Mouse (Mus musculus): ENCODE results near the gene Car11.
A peak's percentile ranks its signal among the peaks of the same experiment; 100 is the strongest.

Gene Car11

GRCm38 (mm10) chr7:45692364-45692763, 7.3 kb upstream of the Car11 start:
- no peak for DNase-seq

- DNase-seq: no peak
These were observed 5.6 kb upstream of the Car11 start, which contains the start of gene Sec1 for GRCm38 (mm10) chr7:45693921-45694591. Sec1 (minus strand) TSS chr7:45694402.

GRCm38 (mm10) chr7:45695098-45695497, 4.5 kb upstream of the Car11 start:
- no peak for DNase-seq

GRCm38 (mm10) chr7:45697894-45698293, 1.7 kb upstream of the Car11 start:
- no peak for DNase-seq

GRCm38 (mm10) chr7:45700301-45701015, 815 bp downstream of the Car11 start:
- peak; percentile 80 for DNase-seq

DNA sequence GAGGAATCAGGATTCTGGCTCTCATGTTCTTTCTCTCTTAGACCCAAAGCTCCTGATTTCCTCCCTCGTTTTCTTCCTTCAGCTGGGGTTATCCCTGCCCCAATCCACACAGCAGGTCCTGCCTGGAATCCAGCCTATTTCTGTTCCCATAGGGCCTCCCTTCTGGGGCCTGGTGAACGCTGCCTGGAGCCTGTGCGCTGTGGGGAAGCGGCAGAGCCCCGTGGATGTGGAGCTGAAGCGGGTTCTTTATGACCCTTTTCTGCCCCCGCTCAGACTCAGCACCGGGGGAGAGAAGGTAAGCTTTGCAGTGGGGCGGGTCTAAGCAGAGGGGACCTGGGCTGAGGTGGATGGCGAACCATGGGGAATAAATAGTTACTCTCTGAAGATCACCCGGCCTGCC, 1.4 kb downstream of the Car11 start:
- DNase-seq: no peak

- no peak for DNase-seq
These were observed 2.0 kb downstream of the Car11 start for GRCm38 (mm10) chr7:45701607-45702006.

- no peak for DNase-seq
These were observed 2.7 kb downstream of the Car11 start for GRCm38 (mm10) chr7:45702316-45702715.

DNA sequence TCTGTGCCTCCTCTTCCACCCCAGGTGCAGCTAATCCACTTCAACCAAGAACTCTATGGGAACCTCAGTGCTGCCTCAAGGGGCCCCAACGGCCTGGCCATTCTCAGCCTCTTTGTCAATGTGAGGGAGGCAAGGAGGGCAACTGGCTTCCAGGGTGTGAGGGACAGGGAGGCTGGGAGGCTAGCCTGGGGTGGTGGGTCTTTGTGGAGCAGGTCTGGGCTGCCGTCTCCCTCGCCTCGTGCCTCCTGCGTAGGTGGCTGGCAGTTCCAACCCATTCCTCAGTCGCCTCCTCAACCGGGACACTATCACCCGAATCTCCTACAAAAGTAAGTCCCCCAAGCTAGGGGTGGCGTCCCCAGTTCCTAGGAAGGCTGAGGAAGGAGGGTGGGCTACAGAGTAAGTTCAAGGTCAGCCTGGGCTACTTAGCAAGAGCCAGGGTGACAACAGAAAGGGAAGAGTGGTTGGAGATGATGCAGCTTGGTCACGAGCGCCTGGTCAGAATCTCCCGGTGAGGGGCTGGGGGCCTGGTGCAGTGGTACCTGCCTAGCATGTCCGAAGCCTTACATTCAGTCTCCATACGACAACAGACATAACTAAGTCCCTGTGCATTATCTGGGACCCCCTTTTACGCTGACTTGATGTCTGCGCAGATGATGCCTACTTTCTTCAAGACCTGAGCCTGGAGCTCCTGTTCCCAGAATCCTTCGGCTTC, 3.3 kb downstream of the Car11 start:
- no peak for DNase-seq

- DNase-seq: no peak
These were observed 3.9 kb downstream of the Car11 start for GRCm38 (mm10) chr7:45703521-45704033.

DNA sequence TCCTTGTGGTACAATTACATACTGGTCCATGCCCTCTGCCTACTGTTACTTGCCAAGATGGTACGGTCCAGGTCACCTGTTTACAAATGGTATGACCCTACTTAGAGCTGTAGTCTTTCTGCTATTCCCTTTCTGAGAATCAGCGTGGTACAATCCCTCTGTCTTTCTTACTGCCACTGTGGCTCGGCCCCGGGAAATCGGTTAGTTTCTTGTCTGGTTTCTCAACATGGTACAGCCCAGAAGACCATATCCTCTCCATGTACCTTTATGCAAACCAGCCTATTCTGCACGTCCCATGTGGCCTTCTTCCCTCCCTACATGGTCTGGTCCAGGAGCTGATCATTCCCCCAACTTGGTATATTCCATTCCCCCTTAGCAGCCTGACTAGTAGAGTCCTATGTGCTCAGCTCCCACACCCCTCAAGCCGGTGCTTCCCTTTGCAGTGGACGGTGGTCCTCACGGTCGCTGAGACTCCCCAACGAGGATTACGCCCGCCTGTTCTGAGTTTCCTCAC, 4.5 kb downstream of the Car11 start:
- DNase-seq: no peak

DNA sequence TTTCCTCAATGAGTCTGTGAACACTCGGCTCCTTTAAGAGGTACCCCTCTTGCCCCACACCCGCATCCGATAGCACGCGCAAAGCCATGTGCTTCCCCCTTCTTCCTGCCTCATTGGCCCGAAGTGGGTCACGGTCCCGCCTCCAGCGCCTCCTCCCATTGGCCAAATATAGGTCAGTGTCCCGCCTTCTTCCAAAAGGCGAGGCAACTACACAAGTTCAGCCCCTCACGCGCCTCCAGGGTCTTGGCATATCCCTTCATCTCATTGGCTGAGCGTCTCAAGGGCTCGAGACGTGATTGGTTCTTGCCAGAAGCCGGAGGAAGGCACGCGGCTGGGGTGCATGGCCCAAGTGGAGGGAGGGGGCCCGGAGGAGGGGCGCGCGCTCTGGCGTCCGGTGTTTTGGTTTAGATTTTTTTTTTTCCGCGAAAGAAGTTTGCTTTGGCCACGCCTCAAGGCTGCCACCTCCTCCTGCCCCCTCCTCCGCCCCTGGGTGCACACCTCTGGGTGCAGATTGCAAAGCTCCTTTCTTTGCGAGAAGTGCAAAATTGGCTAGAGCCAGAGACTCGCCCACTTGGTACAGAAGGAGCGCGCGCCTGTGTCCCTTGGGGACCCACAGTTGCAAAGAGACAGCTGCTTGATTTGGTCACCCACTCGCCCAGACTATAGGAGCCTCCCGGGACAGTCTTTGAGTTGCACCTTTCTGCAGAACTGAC, 5.2 kb downstream of the Car11 start, which contains the start of gene Dbp:
Gene Dbp (plus strand): TSS at position 359 of the 713 bp plus-strand sequence.
- DNase-seq: peak; percentile 98

- DNase-seq: no peak
These were observed 5.8 kb downstream of the Car11 start for GRCm38 (mm10) chr7:45705443-45705864.

DNA sequence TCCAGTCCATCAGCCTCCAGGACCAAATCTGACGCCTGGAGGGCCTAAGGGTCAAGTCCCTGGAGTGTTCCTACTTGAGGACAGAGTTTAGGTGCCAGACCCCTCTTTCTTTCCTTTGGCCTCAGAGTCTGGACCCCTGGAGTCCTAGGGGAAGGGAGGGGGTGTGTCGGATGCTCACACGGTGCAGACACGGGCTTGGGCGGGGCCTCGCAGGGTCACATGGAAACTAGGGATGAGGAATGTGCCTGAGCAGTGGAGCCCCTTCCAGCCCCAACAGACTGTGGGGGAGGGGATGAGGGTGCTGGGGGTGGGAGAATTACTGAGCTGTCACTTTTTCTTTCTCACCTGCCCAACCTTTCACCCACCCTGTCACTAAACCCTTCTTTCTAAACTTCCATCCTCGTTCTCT, 6.2 kb downstream of the Car11 start:
- DNase-seq: peak; percentile 72

DNA sequence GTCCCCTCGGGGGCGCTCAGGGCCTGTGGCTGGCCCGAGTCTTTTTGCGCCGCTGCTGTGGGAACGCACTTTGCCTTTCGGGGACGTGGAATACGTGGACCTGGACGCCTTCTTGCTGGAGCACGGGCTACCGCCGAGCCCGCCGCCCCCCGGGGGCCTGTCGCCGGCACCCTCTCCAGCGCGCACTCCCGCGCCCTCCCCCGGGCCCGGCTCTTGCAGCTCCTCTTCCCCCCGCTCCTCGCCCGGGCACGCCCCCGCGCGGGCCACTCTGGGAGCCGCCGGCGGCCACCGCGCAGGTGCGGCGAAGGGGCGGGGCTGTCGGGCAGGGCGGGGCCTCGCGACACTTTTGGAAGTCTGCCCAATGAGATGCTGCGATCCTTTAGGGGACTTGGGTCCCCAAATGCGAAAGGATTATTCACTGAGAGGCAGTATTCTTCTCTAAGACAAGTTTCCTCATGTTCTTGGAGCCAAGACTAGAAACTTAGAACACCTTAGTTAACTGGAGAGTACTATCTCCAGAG, 7.1 kb downstream of the Car11 start:
- DNase-seq: peak; percentile 88

DNA sequence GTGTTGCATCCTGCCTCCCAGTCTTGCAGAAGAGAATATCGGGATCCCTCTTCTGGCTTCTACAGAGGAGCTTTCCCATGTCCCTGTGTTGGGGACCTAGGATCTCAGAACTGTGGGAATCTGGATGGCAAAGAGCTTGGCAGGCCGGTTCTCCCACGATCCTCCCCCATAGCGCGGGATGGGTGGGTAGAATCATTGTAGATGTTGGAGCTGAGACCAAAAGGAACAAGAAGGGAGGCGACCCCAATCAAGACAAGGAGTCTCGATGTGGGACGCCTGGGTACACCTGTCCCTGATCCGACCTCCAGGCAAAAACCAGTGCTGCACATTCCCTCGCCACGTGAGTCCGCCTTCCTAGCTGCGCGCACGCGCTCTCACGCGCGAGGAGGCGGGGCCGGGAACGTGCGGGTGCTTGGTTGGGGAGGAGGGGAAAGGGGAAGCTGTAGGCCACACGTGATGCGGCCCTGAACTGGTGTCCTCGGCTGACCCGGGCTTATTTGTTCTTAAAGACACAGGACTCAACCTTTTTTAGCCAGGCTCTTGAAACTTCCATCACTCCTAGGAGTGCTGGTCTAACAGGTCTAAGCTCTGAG, 7.8 kb downstream of the Car11 start:
- DNase-seq: peak; percentile 96

GRCm38 (mm10) chr7:45708221-45708761, 8.6 kb downstream of the Car11 start:
- DNase-seq: no peak

- no peak for DNase-seq
These were observed 9.4 kb downstream of the Car11 start for GRCm38 (mm10) chr7:45709036-45709435.

GRCm38 (mm10) chr7:45709677-45710355, 10.2 kb downstream of the Car11 start:
- no peak for DNase-seq

DNA sequence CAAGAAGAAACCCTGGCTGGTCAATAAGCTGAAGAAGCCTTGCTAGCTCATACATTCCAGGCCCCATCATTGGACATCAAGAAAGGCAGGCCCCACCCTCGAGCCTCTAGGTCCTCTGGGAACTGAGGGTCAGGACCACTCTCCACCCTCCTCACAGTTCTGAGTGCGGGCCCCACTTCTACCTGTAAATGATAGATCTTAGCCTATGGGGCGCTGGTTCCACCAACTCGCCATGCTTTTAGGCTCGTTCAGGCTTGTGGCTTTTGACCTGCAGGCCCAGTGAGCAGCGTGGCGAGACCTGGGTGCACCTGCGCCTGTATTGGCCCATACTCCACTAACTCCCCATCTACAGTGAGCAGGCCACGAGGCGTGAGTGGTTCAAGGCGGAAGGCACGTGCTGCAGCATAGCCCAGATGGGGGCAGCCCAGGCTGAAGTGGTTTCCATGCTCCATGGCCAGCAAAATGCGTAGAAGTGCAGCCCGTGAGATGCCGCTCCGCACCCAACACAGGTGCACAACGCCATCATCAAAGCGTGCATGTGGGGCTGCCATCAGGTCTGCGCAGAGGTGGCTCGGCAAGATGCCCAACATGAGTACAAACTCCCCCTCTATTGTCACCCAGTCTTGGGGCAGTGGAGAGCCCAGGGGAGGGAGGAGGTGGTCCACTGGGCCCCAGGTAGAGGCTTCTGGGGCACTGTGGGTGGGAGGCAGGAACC, 11.0 kb downstream of the Car11 start:
- DNase-seq: no peak

Measured in lung, postnatal 14 days (tissue).